Mouse (Mus musculus) liver, embryonic 12.5 days (tissue): Measurements from ENCODE around the gene Sipa1l2. TPM values are rescaled to one million over a fixed set of nuclear protein-coding genes. Genes with fewer than 3 reads are reported as not detected.

Experiments
- ATAC-seq: fragments of 200-750 bp; cut with Nextera tagmentation; 2 replicates; pipeline ENCODE4 v1.8.0; 2017; ENCODE audit warnings: moderate number of reproducible peaks, mild to moderate bottlenecking, moderate library complexity
- H3K27ac ChIP-seq: fragments of 300-500 bp; sonication (generic); 2 replicates; pipeline ENCODE4 v1.5.1; 2016; ENCODE audit warnings: mild to moderate bottlenecking
- H3K27me3 ChIP-seq: fragments of 300-500 bp; sonication (generic); replicated peaks from 2 replicates; pipeline ENCODE4 v1.6.1; 2016; ENCODE audit warnings: mild to moderate bottlenecking, moderate library complexity
- H3K36me3 ChIP-seq: fragments of 300-500 bp; sonication (generic); 2 replicates; pipeline ENCODE4 v1.6.1; 2016; ENCODE audit warnings: mild to moderate bottlenecking, moderate library complexity
- H3K4me1 ChIP-seq: fragments of 300-500 bp; sonication (generic); 2 replicates; pipeline ENCODE4 v1.6.1; 2016
- H3K4me2 ChIP-seq: fragments of 300-500 bp; sonication (generic); 2 replicates; pipeline ENCODE4 v1.6.1; 2016; ENCODE audit warnings: mild to moderate bottlenecking, moderate library complexity
- H3K4me3 ChIP-seq: fragments of 300-500 bp; sonication (generic); 2 replicates; pipeline ENCODE4 v1.5.1; 2016; ENCODE audit warnings: mild to moderate bottlenecking, moderate library complexity
- H3K9ac ChIP-seq: fragments of 300-500 bp; sonication (generic); 2 replicates; pipeline ENCODE4 v1.6.1; 2016; ENCODE audit warnings: mild to moderate bottlenecking, moderate library complexity
- H3K9me3 ChIP-seq: fragments of 300-500 bp; sonication (generic); replicated peaks from 2 replicates; pipeline ENCODE4 v1.6.1; 2016; ENCODE audit warnings: mild to moderate bottlenecking, moderate library complexity
- WGBS: fragments of 180-500 bp; shearing (Covaris S2); methylation state at CpG from one replicate; pipeline ENCODE4 v1.1.7; 2016; ENCODE audit not compliant: insufficient replicate concordance; 5-methylcytosine and 5-hydroxymethylcytosine counted together
- polyA plus RNA-seq: library from polyadenylated mRNA; unstranded; fragments of >200 nt; fragmentation: Nextera tagmentation; extraction: Ambion mirVana; gene quantifications from 2 replicates; pipeline ENCODE4 v1.2.1, GENCODE M21; 2016

Sipa1l2 gene
- polyA plus RNA-seq, 1 experiment from 2014 or later: 1.9 TPM

DNA sequence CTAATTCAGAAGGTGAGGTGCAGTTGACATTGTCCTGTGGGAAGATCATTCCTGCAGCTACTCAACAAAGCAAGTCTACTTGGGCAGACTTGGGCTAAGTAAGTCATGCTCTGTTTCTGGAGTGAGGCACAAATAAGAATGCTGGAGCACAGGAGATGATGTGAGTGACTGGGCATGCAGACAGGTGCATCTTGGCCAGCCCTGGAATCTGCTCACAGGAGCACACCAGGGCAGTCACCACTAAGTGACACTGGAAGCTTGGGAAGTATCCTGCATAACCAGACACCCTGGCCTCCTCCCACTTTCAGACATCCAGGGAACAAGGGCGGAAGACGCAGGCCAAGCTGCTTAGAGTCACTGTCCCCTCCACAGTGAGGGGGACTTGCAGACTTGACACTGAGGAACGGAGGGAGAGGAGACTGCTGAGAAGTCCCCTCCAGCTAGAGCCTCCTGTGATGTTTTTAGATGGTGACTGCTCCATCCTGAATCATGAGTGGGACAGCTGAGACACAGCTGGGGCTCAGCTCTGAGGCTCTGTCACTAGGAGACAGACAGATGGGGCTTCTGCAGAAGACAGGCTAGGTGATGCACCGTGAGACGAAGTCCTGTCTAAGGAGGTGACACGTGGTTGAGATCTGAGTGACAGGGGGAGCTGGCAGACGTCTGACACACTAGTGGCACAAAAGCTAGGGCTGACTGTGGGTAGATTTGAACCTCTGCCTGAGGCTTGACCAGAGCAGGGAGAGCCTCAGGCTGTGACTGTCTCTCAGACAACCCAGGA is 134.1 kb downstream of the Sipa1l2 start:
- H3K9ac ChIP-seq: no peak overlapping the region
- no peaks in the 10 kb centered on the region; the same call in 1 of the 2 replicates for H3K27me3 ChIP-seq
- H3K4me2 ChIP-seq: no peak overlapping the region
- no peaks in the 10 kb centered on the region for H3K9me3 ChIP-seq
- no peak for ATAC-seq
- H3K36me3 ChIP-seq: no peaks in the 10 kb centered on the region
- H3K4me1 ChIP-seq: no peaks in the 10 kb centered on the region
- no peak overlapping the region for H3K4me3 ChIP-seq
- no peak overlapping the region for H3K27ac ChIP-seq
- WGBS: 65% methylated on average over 7 of the region's 7 CpGs

DNA sequence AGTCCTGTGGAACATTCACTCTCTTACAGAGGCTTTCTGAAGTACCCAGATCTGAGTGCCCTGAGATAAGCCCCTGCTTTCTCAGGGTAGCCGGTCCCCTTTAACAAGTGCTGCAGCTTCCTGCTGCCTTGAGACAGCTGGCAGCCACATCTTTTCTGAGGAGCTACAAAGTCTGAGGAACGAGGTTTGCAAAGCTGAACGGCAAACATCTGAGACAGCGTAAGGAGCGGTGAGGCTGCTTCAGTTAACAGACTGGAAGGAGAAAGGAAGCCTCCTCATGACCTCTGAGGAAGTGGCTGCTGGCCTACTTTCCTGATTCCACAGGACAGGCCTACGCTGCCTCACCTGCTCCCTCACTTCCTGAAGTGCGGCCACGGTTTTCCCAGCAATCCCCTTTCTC is 135.5 kb downstream of the Sipa1l2 start:
- H3K9me3 ChIP-seq: no peaks in the 10 kb centered on the region
- no peaks in the 10 kb centered on the region for H3K4me1 ChIP-seq
- no peak overlapping the region for H3K27ac ChIP-seq
- no peaks in the 10 kb centered on the region for H3K36me3 ChIP-seq
- no peak overlapping the region for H3K9ac ChIP-seq
- H3K27me3 ChIP-seq: no peaks in the 10 kb centered on the region
- 37% methylated on average over 8 of the region's 8 CpGs for WGBS
- H3K4me2 ChIP-seq: no peak overlapping the region
- no peak overlapping the region for H3K4me3 ChIP-seq
- no peak for ATAC-seq

DNA sequence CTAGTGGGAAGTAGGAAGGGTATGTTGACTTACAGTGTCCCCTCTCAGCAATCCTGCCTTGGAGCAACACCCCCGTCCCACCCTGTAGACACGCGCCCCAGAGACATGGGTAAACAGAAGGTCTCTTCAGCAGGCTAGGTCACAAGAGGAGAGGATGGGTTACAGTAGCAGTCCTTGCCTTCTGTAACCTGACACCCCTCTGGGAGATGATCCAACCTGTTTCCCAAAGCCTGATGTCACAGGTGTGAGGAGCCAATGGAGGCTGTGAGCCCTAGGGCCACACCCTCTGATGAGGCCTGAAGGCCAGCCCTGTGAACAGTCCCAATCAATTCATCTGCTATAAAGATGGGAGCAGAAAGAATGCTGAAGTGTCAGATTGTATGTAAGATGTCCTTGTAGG is 138.3 kb downstream of the Sipa1l2 start:
- no peaks in the 10 kb centered on the region for H3K36me3 ChIP-seq
- H3K27me3 ChIP-seq: no peaks in the 10 kb centered on the region
- H3K4me3 ChIP-seq: no peak overlapping the region
- WGBS: 63% methylated on average over 3 of the region's 3 CpGs
- no peak overlapping the region for H3K9ac ChIP-seq
- no peaks in the 10 kb centered on the region for H3K4me1 ChIP-seq
- H3K4me2 ChIP-seq: no peak overlapping the region
- ATAC-seq: peak; percentile 57
- no peak overlapping the region for H3K27ac ChIP-seq
- no peaks in the 10 kb centered on the region for H3K9me3 ChIP-seq

DNA sequence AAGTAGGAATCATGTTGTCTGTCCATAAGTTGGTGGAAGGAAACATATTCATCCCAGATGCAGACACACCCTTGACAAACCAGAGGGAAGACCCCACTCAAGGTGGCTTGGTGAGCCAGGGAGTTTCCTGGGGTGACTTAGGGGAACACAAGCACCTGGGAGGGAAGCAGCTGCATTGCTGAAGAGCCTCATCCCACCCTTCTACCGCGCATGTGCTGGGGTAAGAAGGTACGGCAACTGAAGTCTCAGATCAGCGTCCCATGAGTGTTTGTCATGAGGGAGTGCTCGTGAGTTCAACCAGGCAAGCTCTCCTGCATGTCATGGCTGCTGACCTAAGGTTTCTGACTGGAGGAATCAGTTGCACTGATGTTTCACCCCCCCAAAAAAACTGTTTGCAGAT is 138.8 kb downstream of the Sipa1l2 start:
- H3K9ac ChIP-seq: no peak overlapping the region
- 91% methylated on average over 5 of the region's 5 CpGs for WGBS
- H3K36me3 ChIP-seq: no peaks in the 10 kb centered on the region
- no peak for ATAC-seq
- no peaks in the 10 kb centered on the region for H3K4me1 ChIP-seq
- no peak overlapping the region for H3K4me2 ChIP-seq
- no peak overlapping the region for H3K27ac ChIP-seq
- H3K27me3 ChIP-seq: no peaks in the 10 kb centered on the region
- no peak overlapping the region for H3K4me3 ChIP-seq
- H3K9me3 ChIP-seq: no peaks in the 10 kb centered on the region

DNA sequence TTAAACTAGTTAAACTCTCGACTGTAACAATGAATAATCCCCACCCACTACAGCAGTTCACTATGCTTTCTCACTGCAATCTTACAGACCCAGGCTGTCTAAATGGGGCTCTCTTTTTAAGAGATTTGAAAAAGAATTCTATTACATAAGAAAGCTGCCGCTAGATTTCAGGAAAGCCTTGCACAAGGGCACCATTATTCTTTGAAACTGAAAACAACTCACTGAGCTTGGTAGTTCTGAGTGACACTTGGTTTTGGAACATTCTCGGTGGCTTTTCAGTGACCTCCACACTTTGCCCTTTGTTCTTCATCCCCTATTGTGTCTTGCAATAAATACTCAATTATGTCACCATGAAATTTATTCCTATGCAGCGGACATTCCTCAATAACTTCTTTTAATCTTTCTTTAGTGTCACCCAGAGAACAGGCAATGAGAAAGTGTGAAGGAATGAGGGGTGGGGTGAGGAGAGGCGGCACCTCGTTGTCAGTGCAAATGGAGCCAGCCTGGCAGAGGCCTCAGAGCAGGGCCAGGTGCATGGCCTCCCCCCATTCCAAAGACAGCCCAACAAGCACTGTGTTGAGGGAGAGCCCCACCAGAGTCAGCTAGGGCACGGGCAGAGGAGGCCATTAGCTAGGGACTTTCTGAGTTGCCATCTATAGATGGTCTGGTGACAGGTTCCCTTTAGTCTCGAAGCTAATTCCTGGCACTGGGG is 140.5 kb downstream of the Sipa1l2 start:
- ATAC-seq: no peak
- Histone ChIP-seq H3K4me3 (no peak overlapping the region), H3K36me3 (no peaks in the 10 kb centered on the region), H3K9ac (no peak overlapping the region), H3K4me2 (no peak overlapping the region), H3K4me1 (no peaks in the 10 kb centered on the region), H3K9me3 (no peaks in the 10 kb centered on the region), H3K27me3 (no peaks in the 10 kb centered on the region), H3K27ac (no peak overlapping the region)
- WGBS: 61% methylated on average over 8 of the region's 8 CpGs

DNA sequence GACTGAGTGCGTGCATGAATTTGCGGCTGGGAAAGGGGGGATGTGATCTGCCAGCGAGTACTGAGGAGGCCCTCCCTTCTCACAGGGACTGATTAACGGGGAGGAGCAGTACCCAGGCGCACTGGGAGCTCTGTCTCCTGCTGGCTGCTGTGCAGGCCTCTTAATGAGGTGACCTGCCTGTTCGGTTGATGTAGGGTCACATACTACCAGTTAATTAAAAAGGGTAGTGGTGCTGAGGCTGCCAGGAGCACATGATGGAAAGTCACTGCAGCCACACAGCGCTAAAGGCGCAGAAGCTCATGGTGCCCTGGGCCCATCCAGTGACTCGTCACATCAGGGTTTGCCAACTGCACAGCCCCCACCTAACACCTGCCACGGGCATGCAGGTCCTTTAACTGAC is 145.7 kb downstream of the Sipa1l2 start:
- no peak overlapping the region for H3K4me3 ChIP-seq
- 69% methylated on average over 10 of the region's 10 CpGs for WGBS
- H3K4me1 ChIP-seq: no peaks in the 10 kb centered on the region
- no peaks in the 10 kb centered on the region for H3K36me3 ChIP-seq
- no peaks in the 10 kb centered on the region; the same call in 1 of the 2 replicates for H3K27me3 ChIP-seq
- no peak overlapping the region for H3K27ac ChIP-seq
- H3K4me2 ChIP-seq: no peak overlapping the region
- no peak for ATAC-seq
- H3K9ac ChIP-seq: no peak overlapping the region
- H3K9me3 ChIP-seq: no peaks in the 10 kb centered on the region

DNA sequence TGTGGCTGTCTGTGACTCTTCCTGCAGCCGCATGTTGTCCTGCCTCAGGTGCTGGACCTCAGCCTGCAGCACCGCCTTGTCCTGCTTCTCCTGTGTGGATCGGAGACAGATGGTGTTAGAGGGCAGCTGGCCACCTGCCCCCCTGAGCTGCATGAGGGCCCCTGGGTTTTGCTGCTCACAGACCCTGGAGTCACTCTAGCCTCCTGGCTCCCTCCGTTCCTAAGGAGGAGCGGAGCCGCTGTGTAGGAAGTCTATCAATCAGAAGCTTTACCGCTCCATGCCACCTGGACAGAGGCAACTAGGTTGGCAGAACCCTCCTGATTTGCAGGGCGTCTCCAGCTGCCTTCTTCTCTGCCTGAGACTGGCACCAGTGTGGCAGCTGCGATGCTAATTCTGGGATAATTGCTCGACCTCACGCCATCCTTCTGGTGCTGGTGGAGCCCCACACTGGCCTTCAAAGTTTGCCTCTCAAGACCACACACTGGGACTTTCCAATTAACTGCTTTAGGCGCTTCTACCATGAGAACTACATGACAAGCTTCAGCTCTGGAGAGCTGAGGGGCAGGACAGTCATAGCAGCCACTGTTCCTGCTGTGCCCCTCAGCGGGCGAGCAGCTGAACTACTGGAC is 150.3 kb downstream of the Sipa1l2 start:
- Histone ChIP-seq H3K27me3 (no peaks in the 10 kb centered on the region; the same call in 1 of the 2 replicates), H3K4me2 (no peak overlapping the region), H3K36me3 (no peaks in the 10 kb centered on the region), H3K27ac (no peak overlapping the region), H3K9me3 (no peaks in the 10 kb centered on the region), H3K4me1 (no peaks in the 10 kb centered on the region), H3K9ac (no peak overlapping the region), H3K4me3 (no peak overlapping the region)
- ATAC-seq: no peak
- WGBS: 79% methylated on average over 14 of the region's 14 CpGs

DNA sequence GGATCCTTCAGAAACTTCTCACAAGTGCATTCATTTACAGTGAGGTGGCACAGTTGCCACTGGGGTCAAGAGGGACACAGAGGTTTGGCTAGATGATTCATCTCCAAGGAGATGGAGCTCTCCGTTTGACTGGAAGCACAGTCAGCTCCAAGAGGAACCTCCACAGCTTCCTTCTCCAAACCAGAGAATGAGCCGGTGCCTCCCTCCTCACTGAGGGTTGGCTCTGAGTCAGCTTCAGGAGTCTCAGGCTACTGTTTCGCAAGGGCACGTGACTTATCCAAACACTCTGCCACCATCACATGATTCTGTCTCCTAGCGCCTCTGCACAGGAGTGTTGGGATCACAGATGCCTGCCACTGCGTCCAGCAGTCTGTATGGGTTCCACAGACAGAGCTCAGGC is 153.5 kb downstream of the Sipa1l2 start:
- no peaks in the 10 kb centered on the region for H3K36me3 ChIP-seq
- H3K4me1 ChIP-seq: 0 out of 2 replicates have a peak, but pooled peaks cover 6% of the 10 kb centered on the region
- 55% methylated on average over 6 of the region's 6 CpGs for WGBS
- H3K9me3 ChIP-seq: no peaks in the 10 kb centered on the region
- no peaks in the 10 kb centered on the region for H3K27me3 ChIP-seq
- no peak overlapping the region for H3K9ac ChIP-seq
- no peak overlapping the region for H3K4me3 ChIP-seq
- no peak overlapping the region for H3K27ac ChIP-seq
- ATAC-seq: no peak
- no peak overlapping the region for H3K4me2 ChIP-seq

DNA sequence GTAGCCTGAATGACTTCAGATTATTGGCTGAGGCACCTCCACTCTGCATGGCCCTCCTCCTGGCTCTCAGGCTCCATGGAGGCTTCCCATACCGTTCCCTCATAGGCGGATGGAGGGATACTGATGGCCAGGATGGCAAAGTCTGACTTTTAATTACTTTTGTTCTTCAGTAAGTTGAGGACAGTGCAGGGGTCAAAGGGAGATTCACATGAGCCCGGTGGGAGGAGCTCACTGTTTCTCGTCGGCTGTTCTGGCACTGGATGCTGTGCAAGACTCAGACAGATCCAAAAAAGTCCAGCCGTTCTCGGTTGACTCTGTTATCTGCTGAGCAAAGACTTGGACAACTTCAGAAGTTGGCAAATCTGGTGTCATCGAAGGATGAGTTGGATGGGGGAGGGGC is 155.0 kb downstream of the Sipa1l2 start:
- Histone ChIP-seq H3K4me3 (no peak overlapping the region), H3K27me3 (no peaks in the 10 kb centered on the region), H3K4me2 (no peak overlapping the region), H3K36me3 (no peaks in the 10 kb centered on the region), H3K27ac (no peak overlapping the region), H3K9me3 (no peaks in the 10 kb centered on the region), H3K9ac (no peak overlapping the region), H3K4me1 (0 out of 2 replicates have a peak, but pooled peaks cover 6% of the 10 kb centered on the region)
- no peak for ATAC-seq
- 76% methylated on average over 8 of the region's 8 CpGs for WGBS

DNA sequence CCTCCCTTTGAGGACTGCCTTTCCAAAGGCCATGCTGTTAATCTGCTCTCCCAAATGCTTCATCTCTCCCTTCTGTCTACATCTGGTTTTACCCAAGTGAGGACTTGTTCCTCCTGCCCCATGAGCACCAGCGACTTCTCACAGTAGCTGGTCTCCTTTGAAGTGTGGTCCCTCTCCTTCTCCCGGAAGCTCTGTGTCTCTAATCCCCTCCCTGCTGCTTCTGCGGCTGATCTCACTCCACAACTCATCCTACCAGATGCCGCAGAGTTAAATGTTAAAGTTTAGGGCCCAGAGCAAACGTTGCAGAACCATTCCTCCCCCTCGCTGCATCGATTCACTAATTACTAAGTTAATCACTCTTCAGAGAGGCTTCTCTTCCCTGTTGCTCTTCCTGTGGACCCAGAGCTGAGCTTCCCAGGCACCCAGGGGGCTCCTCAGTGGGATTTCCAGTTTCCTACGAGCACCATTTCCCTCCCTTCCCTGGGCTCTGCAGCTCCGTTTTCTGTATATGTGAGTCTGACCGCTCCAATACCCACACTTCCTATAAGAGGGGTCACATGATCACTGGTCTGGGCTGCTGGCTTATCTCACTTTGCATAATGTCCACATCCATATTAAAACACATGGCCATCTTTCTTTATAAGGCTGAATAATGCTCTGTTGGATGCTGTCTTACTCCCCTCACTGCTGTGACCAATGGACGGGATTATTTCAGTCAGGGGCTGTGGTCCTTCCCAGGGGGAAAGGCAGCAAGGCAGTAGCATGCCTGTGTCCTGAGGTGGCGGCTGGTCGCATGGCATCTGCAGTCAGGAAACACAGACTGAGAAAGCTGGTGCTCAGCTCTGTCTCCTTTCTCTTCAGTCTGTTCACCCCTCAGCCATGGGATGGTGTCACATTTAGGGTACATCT is 156.4 kb downstream of the Sipa1l2 start:
- Histone ChIP-seq H3K4me3 (no peak overlapping the region), H3K27ac (no peak overlapping the region), H3K9ac (no peak overlapping the region), H3K4me1 (0 out of 2 replicates have a peak, but pooled peaks cover 6% of the 10 kb centered on the region), H3K27me3 (no peaks in the 10 kb centered on the region), H3K9me3 (no peaks in the 10 kb centered on the region), H3K4me2 (no peak overlapping the region), H3K36me3 (no peaks in the 10 kb centered on the region)
- no peak for ATAC-seq
- WGBS: 20% methylated on average over 13 of the region's 13 CpGs

DNA sequence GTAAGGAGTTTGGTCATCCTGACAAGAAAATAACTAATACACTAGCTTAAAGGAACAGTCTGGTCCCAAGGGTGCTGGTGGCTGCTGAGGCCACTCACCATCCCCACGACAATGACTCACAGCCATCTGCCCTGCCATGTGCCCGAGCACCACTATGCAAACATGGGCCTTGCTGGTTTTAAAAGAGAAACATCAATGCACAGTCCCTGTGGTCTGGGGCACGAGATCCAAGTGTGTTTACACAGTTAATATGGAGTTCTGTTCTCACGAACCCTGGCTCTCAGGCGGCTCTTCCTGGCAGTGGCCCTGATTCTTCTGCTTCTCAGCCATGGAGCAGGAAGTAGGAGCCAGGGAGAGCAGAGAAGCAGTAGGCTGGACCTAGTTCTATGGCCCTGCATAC is 159.0 kb downstream of the Sipa1l2 start:
- Histone ChIP-seq H3K4me1 (0 out of 2 replicates have a peak, but pooled peaks cover 6% of the 10 kb centered on the region), H3K4me2 (no peak overlapping the region), H3K27ac (no peak overlapping the region), H3K9me3 (no peaks in the 10 kb centered on the region), H3K4me3 (no peak overlapping the region), H3K36me3 (no peaks in the 10 kb centered on the region), H3K9ac (no peak overlapping the region), H3K27me3 (no peaks in the 10 kb centered on the region)
- 48% methylated on average over 5 of the region's 5 CpGs for WGBS
- ATAC-seq: no peak
